Mouse (Mus musculus): Measurements from ENCODE around the gene Hmx1.

Gene Hmx1

DNA sequence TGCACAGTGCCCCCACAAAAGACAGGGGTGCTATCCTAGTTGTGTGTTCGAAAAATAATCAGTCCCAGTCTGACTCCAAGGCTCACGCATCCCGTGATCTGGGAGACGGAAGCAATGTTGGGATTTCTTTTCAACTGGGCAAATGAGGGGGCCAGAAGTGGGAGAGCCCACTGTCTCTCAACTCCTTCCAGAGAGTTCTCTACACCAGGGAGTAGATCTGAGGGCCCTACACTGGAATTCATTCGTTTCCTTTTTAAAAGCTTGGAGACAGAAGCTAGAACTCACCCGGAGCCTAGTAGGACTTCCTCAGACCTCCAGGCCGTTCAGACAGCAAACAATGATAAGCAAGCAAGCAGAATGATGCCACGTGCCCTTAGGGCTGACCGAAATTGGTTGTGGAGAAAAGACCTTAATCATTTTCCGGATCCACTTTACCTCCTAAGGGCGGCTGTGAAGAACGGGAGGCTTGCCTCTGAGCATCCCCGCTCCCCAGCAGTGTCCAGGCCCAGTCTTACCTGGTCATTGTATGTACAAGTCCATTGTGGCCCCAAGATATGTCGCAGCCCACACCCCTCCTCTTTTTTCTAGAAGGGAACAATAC is 9.5 kb downstream of the Hmx1 start:
- no peak for DNase-seq

- no peak for DNase-seq
Measured at GRCm38 (mm10) chr5:35399061-35399460, 10.2 kb downstream of the Hmx1 start.

- no peak for DNase-seq
Measured at GRCm38 (mm10) chr5:35399704-35400320, 10.9 kb downstream of the Hmx1 start.

GRCm38 (mm10) chr5:35401240-35401639 is 12.3 kb downstream of the Hmx1 start:
- DNase-seq: no peak

- no peak for DNase-seq
Measured at GRCm38 (mm10) chr5:35407411-35407930, 18.6 kb downstream of the Hmx1 start.

DNA sequence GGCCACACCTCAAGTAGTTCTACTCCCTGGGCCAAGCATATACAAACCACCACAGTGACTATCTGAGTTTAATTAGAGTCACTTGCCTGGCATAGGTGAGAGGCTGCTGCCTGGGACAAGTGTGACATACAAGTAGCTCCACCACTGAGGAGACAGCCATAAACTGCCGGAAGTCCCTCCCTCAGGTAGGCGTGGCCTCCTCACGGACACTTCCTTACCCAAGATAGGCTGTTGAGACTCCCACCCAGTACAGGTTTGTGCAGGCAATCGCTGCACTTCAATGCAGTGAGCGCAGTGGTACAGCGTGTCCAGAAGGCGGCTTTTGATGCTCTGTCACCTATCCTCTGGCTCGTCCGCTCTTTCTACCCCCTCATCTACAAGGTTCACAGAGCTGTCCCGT is 22.1 kb downstream of the Hmx1 start:
- DNase-seq: no peak

DNA sequence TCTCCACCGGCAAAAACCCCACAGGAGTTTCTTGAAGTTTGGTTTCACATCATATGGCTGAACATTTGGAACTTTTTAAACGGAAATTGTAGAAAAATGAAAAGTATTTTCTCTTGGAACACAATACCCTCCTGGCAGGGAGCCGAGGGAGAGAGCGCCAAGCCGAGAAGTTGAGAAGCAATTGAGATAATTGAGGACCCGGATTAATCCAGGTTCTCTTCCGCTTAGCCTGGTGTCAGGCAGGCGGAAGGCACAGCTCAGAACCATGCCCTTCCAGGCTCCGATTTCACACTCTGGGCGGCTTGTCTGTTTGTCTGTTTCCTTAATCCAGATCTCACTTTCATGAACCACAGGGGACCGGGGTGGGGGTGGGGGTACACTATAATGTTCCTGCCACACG is 23.9 kb downstream of the Hmx1 start:
- DNase-seq: no peak

DNA sequence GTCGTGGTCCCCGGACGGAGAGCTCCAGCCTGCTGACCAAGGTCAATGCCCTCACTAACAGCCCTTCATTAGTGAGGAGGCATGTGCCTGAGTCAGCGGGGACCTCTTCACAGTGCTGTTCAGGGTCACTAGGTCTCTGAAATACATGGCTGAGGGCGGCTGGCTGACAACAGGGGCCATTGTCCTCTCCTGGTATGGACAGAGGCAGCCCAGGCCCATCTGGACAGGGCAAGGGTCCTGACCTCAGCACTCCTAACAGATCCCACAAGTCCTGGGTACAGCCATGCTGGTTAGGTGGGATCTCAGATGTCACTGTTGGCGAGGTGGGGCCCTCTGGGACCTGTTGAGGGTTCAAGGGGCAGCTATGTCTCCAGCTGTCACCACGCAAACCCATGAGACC is 28.8 kb downstream of the Hmx1 start:
- DNase-seq: no peak

DNA sequence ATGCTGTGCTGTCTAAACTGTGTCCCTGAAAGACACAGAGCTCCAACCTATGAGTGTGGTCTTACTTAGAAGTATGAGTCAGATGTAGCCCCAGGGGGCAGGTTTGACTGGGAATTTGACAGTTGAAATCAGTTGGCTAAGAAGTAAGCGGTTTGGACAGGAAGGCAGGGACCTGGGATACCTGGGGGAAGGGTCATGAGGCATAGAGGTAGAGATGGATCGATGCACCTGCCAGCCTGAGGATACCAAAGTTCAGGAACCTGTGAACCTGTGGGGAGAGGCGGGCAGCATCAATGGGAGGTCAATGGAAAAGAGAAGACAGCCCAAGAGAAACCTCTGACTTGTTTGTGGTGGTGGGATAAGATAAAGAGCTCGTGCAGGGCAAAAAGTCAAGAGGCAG is 32.7 kb downstream of the Hmx1 start:
- DNase-seq: no peak

GRCm38 (mm10) chr5:35425218-35425617 is 36.3 kb downstream of the Hmx1 start:
- DNase-seq: no peak

- DNase-seq: no peak
Measured at GRCm38 (mm10) chr5:35427901-35428300, 39.0 kb downstream of the Hmx1 start.

- DNase-seq: no peak
Measured at GRCm38 (mm10) chr5:35428421-35428820, 39.5 kb downstream of the Hmx1 start.

DNA sequence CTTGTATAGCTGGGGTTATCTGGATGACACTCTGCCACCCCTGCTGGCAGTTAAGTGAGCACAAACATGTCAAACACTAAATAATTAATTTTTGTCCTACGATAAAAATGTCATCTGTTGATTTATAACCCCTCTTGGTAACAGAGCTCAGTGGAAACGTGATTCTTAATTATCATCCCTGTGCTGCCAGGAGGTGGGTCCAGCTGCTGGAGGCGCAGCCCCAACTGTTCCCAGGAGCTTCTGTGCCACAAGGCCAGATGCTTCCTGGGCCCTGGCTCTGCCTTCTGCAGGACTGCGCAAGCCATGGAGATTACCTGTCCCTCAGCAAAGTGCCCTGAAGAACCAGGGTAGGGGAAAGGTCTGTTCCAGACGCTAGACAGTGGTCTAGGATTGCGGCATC is 43.2 kb downstream of the Hmx1 start:
- no peak for DNase-seq

DNA sequence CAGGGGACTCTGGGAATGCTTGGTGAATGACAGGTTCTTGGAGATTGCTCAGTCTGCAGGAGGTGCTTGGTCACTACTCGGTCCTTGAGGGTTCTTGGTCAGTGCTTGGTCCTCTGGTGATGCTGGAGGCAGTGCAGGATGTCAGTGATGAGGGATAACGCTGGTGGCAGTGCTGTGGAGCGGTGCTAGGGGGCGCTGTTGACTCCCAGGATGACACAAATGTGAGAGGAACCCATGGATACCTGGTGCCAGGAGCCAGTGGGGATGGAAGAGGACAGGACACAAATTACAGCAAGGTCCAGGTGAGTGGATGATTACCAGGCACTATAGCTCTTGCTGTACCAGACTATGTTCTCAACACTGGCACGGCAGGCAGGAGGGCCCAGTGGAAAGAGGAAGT is 45.1 kb downstream of the Hmx1 start:
- DNase-seq: no peak

GRCm38 (mm10) chr5:35434703-35435102 is 45.8 kb downstream of the Hmx1 start:
- DNase-seq: no peak

- no peak for DNase-seq
Measured at GRCm38 (mm10) chr5:35438805-35439204, 49.9 kb downstream of the Hmx1 start.

- no peak for DNase-seq
Measured at GRCm38 (mm10) chr5:35440459-35440858, 51.6 kb downstream of the Hmx1 start.

DNA sequence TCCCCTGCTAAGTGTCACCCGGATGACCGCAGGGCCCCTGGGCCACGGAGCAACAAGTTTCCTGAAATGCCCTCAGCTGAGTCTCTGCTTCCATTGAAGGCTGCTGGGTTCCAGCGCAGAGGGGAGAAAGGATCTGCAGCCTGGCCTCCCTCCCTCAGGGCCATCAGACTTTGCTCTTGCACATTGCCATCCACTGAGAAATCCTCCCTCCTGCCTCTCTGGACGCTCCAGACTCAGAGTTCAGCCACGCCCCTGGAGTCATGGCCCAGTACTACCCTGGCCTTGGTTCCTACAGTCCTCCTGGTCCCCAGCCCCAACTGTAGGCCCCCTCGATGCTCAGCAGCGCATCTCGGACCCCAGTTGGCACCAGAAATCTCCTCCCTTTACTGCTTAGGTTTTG is 52.5 kb downstream of the Hmx1 start:
- DNase-seq: no peak

DNA sequence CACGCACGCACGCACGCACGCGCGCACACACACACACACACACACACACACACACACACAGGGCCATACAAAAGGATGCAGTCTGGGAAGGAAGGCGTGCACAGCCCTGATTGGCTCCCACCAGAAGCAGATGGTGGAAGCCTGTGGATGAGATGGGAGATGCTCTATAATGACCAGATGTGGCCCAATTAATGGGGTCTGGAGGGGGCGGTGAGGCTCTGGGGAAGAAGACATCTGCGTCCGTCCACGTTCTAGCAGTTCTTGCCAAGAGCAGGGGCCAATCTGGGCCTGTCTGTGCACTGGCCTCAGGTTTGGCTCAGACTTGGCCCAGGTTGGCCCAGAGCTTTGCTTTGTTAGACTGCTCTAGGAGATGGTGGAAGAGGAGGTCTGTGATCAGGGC is 55.8 kb downstream of the Hmx1 start:
- DNase-seq: no peak

DNA sequence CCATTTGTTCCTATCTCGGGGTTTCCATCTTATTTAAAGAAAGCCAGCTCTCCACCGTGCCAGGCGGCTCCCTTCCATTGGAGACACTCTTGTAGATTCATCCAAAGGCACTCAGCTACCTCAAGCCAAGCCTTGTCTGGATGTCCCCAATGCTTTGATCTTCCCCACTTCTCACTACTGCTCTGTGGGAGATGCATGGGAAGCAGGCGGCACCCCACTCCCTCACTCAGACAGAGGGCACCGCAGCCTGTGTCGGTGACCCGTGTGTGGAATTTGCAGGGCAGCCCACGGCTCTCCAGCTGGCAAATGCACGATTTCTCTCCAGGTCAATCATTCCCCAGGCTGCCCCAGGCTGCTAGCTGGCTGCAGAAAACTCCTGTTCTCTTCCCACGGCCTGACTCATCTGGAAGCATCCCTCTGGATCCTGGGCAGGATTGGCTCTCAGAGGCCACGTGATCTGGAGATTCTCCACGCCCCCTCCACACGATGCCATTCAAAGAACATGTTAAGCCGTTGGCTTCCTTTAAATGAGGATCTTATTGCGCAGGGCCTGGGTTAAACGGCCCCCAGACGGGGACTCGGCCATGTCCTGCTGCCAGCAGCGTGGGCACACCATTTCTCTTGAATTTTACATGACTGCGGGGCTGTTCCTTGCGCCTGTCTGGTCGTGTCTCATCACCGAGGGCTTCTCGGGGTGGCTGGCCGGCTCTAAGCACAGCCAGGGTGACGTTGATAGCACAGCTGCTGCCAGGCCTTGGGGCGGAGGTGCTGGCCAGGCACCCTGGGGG is 58.9 kb downstream of the Hmx1 start:
- DNase-seq: peak; percentile 36 to 53

Data from cerebellum, postnatal 25 days (tissue).